Mouse (Mus musculus) cerebellum, postnatal 10 days (tissue): ENCODE measurements at regions not wholly inside any gene's neighbourhood (a gene's known extent, or its start where the extent isn't known, plus 50 kb on each side); places are given as distances from the start of the nearest gene placed in this dataset.
"Not testable (repeated sequence)": the region's sequence is repeated elsewhere in the genome, so short reads cannot be mapped to it uniquely, and the experiment has no call there.

Source experiments
- DNase-seq, 2 experiments: peaks; one replicate each; pipeline ENCODE4 v3.0.0; 2021; ENCODE audit warnings: mixed read lengths in 2 of 2

DNA sequence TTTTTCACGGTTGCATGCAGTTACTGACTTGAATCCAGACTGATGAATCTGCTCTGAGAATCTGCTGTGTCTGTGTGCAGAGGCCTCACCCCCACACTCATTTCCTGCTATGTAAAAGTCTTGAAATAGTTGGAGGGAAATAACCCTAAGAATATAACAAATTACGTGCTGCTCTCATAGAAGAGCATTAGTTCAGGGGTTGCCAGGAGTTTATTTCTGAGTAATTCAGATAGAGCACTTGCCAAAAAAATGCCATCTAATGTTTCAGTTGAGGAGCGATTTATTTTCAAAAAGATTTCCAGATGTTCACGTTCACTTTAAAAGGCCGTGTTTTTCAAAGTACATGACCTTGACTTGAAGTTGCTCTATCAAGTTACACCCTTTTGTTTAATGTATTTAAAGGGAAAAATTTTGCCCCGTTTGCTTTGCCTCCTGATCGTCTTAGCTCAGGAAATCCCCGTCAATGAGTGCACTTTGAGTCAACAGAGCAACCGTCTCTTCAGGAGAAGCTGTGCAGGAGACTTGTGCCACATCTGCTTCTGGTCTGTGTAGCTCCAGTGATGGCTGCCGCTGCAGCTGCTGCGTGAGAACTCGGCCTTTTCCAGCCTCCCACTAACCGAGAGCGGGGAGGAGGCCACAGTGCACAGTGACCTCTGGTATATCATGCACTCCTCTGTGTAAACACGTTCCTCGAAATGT, 50.9 kb upstream of the Sec61g start:
- DNase-seq: no peak

DNA sequence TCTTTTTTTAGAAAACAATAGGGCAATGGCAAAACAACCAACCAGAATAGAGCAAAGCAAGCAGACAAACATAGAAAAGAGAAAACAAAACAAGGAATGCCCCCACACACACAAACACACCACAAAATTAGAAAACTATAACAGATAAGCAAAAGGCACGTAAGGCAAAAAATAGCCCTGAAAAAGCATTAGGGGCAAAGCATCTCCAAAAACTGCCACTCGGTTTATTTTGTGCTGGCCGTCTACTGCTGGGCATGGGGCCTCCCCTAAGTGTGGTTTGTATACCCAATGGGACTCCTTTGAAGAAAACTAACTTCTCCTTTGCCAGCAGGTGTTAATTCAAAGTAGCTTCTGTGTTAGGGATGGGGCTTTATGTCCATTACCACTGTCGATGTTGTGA, 53.4 kb upstream of the Sec61g start:
- no peak for DNase-seq

DNA sequence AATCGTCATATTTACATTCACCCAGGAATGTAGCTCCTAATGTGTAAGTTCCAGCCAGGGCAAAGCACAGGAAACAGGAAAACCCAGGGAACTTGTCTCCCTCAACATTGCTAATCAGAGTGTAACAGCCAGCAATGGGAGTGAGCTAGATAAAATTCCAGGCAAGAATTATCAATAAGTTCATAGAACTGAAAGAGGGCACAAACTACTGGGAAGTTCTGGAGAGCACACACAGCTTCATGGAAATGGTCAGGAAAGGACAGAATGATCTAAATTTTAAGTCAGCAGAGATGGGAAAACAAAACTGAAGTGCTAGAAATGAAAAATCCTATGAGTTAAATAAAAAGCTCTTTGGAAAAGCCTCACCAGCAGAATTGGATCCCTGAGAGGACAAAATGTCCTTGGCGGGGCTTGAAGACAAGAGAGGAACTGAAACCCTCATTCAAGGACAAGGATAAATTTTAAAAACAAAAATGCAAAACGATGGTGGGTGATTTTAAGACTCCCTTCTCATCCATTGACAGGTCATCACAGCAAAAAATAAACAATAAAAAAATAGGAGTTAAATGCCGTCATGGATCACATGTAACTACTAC, 80.9 kb upstream of the Sec61g start:
- DNase-seq: no peak

DNA sequence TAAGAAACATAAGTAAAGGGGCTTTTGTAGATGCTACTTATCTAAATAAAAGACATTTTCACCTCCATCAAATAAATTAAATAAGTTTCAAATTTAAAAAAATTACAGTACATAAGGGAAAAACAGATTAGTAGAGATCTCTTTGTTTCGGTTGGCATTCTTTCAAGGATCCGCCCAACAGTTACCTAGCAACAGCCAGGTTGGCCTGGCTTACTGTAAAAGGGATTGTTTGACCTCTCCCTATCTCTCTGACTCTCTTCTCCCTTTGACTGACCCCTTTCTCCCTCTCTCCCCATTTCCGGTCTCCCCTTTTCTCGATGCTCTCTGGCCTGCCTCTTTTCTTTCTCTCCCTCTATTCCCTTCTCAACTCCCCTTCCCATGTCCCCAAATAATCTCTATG, 82.3 kb upstream of the Sec61g start:
- peak; percentile 25 to 26 for DNase-seq

DNA sequence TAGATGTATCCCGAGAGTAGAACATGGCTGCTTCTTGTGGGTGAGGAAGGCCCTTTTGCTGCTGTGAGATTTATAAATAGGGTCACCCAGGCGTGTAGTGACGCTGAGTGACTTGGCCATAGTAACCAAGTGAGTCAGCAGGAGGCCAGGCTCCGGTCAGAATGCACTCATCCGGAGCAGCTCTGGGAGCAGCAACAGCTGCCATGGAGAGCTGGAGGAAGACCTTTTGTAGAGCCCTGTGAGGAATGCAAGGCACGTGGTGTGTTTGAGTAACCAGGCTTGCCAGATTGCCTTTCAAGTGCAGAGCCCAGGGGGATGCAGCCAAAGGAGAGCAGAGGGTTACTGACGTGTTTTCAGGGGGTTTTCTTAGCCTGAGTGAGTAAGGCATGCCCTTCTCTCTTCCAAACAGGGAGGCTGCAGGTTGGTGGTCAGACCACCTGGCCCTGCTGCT, 83.2 kb upstream of the Sec61g start:
- DNase-seq: peak; percentile 78 to 86

DNA sequence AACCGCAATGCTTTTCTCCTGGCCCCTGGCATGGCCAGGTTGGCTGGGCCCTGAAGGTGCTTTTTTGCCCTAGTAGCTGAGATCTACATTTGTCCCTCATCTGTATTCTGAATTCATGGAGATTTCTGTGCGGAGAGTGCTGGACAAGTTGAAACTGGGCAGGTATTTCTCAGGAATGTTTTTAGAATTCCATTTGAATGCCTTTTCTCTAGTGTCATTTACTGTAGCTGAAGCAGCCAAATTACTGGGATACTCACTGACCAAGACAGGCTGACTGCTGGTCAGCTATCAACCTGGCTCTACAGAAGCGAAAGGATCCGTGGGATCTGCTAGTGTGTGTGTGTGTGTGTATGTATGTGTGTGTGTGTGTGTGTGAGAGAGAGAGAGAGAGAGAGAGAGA, 83.7 kb upstream of the Sec61g start:
- DNase-seq: peak in 1 of 2 experiments; percentile 14

DNA sequence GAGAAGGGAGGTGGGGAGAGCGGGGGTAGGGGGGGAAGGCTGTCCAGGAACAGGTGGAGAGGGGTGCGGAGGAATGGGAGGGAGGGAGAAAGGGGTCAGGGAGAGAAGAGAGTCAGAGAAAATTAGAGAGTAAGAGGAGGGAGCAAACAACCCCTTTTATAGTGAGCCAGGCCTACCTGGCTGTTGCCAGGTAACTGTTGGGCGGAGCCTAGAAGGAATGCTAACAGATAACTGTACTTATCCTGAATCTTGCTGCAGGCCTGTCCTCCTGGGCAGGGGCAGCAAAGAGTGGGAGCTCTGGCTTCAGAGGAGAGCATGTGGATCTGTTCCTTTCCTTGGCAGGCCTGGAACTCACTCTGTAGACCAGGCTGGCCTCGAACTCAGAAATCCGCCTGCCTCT, 84.5 kb upstream of the Sec61g start:
- DNase-seq: no peak

DNA sequence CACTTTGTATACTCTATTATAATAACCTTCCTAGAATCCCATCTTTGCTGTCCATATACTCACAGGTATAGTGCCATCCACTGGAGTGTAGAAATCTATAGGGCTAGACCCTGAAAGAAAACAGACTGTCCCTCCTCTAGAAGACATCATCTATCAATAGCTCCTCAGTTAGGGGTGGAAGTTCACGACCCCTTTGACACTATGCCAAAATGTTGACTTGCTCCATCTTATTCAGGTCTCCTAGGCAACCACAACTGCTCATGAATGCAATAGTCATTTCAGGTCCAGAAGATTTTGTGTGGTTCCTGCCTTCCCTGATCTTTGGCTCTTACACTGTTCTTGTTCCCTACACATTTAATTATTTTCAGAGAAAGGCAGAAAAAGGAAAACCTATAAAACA, 86.5 kb upstream of the Sec61g start:
- no peak for DNase-seq

DNA sequence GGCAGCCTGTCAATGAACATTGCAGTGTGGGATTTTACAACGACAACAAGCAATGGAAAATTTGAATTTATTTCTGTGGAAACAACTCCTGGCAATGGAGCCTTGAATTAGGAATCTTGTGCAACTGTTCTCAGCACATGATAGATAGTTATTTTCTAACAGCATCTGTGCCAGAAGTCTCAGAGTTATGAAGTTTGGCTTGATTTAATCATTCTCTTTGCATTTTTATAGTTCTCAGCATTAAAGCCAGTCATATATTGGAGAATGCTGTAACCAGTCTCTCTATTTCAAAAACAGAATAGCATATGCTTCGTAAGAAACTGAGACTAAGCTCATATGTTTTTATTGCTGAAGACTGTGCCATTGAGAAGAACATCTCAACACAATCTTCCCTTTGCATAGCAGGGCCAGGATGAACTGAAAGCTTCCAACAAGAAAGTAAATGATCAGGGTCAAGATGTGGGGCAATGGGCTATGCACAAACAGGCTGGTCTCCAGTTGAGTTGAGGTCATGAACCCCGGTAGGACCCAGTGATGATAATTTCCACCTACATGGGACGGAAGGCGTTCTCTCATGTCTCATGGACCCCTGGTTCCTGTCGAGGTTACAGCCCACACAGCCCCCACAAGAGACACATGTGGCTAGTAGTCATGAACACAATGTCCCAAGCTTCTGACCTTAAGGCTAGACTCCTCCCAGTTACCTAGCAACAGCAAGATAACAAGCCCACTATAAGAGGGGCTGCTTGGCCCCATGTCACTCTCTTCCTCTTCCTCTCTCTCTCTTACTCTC, 89.0 kb upstream of the Sec61g start:
- no peak for DNase-seq

DNA sequence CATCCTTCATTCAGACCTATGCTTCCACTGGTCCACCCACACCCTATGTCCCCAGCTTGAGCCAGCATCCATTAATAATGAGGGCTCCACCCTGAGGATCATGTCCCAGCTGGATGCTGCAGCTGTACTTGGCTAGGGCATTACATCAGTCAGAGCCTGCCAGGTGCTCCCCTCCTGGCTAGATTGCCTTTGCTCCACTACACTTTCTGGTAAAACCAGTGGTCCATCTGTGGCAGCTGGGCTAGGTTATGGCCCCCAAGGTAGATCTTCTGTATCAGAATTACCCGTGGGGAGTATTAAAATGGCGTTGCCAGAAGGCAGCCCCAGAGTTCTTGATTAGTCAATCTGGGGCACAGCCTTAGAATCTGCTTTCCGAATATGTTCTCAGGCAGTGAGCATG, 94.7 kb upstream of the Sec61g start:
- DNase-seq: no peak

DNA sequence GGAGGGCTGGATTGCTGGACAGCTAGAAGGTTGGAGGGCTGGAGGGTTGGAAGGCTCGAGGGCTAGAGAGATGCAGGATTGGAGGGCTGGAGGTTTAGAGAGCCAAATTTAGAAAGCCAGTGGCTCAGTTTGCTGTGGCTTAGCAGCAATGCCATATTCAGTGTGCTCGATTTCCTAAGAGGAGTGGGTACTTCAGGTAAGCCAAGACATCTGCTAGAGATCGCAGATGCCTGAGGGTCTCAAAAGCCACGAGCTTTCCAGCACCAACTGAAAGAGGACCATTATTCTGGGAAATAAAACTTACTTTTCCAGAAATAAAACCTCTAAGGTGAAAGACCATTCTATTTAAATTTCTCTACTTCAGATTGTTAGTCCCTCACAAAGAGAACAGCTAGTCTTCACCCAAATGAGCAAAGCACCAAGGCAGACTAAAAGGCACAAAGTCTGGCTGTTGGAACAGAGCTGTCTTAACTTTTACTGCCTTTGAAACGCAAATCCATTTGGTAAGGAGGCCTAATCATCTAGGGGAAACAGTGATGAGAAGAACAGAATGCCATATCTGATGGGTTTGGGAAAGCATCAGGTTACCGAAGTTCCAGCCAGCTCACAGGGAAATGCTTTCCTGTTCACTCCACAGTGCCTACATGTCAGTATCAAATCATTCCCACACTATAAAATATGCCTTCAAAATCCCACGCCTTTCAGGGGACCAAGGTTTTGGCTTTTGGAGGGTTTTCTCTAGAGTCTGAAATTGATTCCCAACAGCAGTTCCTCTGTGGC, 98.3 kb upstream of the Sec61g start:
- DNase-seq: no peak

DNA sequence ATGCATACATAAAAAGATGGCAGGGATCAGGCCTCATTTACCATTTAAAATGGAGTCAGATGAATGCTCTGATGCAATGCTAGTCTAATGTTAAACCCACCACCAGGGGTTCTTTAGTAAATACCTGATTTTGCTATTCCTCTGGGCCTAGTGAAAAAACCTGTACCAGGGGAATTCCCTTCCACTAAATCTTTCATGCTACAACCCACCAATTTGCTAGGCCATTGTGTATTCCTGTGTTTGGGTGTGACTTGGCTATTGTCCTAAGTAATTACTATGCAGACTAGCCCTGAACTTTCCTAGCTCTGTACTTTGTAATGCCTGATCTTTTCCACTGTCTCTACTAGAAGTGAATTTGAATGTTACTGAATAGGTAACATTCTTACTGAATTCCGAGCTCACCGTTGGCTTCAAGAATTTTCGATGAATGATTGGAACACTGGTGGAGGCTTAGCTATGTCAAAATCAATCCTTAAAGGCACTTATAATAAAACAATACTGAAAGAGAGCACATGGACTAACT, 99.7 kb upstream of the Sec61g start:
- not testable (repeated sequence) for DNase-seq

DNA sequence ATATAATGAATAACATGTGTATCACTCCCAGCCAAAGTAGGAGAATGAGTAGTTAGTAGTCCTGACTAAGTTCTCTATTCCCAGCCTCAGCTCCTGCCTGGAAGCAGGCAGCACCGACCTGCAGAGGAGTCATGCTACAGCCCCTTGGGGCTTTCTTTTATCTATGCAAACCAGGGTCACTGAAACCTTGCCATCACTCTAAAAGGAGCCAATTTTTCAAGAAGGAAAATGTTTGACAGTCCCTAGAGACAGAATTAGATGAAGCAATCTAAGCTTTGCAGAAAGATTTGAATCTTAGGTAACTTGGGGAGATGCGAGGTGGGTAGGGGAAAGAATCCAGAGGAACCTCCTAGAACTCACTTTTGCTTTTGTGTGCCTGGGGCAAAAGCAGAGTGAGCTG, 103.5 kb upstream of the Sec61g start:
- DNase-seq: no peak

DNA sequence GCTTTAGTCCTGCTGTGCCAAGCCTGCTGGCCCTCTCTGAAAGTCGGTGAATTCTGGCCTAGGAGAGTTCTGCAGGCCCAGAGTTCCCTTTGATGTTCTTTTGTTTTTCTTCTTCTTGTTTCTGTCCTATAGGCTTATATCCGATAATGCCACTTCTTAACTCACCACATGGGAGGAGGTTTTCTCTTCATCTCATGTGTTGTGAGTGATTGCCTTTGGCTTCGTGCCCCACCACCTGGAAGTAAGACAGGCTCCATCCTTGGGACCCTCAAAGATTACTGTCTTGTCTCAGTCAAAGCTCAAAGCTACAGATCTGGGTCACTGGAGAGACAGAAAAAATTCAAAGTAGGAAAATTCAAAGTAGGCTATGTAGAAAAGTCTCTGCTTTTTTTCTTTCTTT, 104.2 kb upstream of the Sec61g start:
- peak in 1 of 2 experiments; percentile 13 for DNase-seq

DNA sequence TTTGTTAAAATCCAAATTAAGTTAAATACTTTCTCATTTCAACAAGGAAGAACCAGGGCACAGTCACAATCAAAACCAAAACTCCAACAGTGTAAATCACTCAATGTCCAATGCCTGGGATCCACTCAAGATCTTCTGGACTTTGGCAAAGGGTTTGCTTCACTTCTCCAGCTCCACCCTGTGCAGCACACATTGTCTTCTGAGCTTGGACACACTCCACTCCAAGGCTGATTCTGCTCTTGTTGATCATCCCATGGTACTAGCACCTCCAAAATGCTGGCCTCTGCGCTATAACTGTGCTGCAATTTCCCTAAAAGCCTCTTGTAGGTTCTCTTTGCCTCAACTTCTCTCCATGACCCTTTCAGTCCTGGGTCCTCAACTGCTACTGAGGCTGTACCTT, 111.5 kb upstream of the Sec61g start:
- no peak for DNase-seq

DNA sequence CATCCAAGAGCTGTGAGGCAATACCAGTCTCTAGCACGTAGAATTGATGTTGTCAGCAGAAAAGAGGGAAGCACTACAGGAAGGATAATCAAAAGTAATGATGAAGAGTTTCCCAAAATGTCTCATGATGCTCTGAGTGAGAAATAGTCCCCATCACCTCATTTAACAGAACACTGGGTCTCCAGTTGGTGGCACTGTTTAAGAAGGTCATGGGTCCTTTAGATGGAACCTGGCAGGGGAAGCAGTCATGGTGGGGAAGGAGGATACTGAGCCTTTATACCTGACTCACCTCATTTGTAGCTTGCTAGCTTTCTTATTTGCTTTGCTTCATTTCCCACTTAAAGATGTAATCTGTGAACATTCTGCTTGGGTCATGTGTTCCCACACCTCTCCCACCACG, 115.4 kb upstream of the Sec61g start:
- DNase-seq: no peak

DNA sequence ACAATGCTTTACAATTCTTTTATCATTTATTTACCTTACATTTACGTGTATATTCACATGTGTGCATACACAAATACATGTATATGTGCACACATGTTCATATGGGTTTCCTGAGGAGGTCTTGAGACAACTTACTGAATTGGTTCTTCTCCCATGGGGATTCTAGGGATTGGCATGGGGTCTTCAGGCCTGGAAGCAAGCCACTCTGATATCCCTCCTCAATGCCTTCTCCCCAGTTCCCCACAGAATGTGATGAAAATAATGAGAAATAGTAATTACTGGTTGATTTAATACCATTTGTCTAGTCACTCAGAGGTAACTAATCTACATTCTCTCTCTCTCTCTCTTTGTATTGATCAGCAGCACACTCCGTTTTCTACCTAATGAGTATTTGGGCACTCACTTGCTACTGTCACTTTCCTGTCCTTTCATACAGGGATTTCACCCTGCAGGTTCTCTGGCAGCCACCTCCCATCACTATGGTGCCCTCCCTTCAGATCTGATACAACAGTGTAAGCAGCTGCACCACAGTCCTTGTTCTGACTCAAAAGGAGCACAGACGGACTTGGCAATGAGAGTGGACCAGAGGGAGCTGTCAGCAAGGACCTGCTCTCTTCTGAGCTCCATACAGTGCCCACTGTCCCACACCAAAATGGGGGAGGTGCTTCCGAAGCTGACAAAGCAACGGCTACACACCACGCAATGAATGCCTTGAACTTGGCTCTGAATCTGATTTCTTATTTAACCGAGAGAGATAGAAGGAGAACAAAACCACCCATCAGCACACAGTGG, 119.2 kb upstream of the Sec61g start:
- DNase-seq: peak; percentile 64 to 75

DNA sequence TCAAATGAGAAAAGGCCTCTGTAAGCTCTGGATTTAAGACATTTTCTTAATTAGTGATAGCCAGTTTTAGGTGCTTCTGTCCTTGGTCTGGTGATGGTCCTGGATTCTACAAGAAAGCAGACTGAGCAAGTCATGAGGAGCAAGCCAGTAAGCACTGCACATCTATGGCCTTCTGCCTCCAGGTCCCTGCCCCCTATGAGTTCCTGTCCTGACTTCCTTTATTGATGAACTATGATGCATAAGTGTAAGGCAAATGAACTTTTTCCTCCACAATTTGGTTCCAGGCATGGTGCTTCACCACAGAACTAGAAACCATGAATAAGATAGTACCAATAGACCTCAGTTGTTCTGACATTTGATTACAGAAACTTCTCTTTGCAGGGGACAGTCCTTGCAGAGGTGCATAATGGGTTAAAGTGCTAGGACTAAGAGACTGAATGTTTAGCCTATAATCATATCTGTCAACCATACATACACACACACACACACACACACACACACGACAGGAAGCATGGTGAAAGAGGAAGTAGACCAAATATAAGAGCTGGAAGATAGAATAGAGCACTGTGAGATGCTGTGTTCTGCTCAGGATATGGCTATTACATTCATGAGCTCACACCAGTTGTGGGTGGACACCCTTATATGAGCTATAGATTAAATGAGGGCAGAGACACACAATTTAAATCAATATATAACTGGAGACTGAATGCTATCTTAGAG, 121.3 kb upstream of the Sec61g start:
- DNase-seq: no peak

DNA sequence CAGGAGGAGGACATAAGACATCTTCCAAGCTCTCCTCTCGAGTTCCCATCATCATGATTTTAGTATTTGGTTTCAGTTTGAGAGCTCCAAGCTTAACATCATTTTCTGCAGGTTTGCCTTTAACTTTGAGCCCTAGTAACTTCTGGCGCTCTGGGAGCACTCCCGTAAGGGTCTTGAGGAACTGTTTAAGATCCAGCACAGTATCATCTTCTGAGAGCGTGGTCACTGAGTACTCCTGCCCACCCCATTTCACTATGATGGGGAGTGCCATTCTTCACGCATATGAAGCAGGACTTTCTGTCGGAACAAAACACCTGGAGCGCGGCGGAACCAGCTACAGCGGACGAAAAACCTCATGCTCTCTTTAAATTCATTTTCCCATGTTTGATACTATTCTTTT, 116.2 kb upstream of the Egfr start:
- DNase-seq: not testable (repeated sequence)

DNA sequence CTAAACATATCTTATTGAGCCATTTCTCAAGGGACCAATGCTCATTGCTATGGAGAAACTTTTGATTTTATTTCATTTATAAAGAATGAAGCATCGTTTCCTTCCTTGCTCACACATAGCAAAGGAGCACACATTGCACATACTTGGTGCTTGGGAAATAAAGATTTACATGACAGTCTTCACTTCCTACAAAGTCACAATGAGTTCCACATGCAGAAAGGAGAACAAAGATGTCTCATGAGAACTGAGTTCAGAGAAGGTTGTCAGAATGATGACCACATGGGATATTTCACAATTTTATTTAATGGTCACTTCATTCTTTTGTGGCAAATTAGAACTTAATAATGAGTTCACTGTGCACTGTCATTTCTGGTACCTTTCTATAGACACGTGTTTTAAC, 114.3 kb upstream of the Egfr start:
- no peak for DNase-seq

DNA sequence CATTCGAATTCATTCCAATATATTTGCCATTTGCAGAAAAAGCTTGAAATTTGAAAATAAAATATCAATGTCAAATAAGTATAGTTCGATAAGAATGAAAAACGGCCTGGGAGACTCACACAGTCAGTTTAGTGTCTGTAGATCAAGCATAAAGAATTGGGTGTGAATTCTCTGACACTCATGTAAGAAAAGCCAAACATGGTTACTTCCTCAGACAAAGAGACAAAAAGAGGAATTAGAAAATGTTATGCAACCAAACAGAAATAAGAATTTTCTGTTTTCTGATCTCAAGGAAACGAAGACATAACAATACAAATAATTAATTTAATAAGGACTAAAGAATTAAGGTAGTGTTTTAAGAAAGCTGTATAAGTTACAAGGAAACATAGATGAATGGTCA, 113.7 kb upstream of the Egfr start:
- no peak for DNase-seq
